Mouse (Mus musculus): ENCODE results near the gene Acadm. TPM values are rescaled to one million over a fixed set of nuclear protein-coding genes. Genes with fewer than 3 reads are reported as not detected.

The Acadm gene
- total RNA-seq (2021): 100 to 1,000 TPM; 288 to 531 TPM
- long read RNA-seq, experiment 1, transcript Acadm-201 (12 exons, 2,047 nt): major isoform, 667 of 762 reads
- long read RNA-seq, experiment 1, partial matches to known transcripts: 78 of 762 reads
- long read RNA-seq, experiment 1, other reads (novel, unspliced or antisense): 15 of 762 reads
- long read RNA-seq, experiment 2, transcript Acadm-201 (12 exons, 2,047 nt): major isoform, 696 of 851 reads
- long read RNA-seq, experiment 2, partial matches to known transcripts: 136 of 851 reads
- long read RNA-seq, experiment 2, other reads (novel, unspliced or antisense): 18 of 851 reads

DNA sequence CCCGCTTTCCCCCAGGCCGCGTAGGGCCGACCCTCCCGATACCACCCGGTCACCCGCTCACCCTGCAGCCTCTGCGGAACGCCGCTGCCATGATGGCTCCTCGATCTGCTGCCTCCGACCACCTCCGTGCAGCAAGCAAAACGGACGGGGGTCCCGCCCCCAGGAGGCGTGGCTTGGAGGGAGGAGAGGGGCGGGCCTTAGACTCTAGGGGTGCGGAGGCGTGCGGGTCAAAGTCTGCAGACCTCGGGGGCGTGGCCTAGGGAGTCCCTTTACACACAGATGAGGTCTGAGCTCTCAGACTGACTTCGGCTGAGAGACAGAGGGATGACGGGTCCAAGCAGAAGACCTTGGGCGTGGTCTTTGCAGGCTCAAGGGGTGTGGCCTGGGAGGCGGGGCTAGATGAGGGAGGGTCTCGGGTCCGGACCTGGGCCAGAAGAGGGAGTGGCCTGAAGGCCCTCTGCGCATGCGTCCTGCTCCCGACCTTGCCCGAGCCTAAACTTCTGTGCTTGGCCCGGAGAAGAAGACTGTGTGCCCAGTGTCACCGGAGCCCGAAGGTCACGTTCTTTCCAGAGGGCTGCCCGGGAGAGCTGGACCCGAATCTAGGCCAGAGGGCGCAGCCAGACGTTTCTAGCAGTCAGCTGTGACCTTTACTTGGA, at the start of gene Acadm:
Gene Acadm (minus strand): TSS at position 298 of the 656 bp plus-strand sequence.
- no peak for TF ChIP-seq CTCF (IDR thresholded peaks at IDR 0.05)
- intact Hi-C loops (cut with DNase I): loop anchor here (1.0 kb wide), 1 partner anchor 32 kb away; no protein-coding TSS in a partner anchor
- peak within 1 kb of the TSS; percentile 98 for H3K4me3 ChIP-seq
- peak within 1 kb of the TSS; percentile 96 for H3K27ac ChIP-seq
- DNase-seq: peak; percentile 99

DNA sequence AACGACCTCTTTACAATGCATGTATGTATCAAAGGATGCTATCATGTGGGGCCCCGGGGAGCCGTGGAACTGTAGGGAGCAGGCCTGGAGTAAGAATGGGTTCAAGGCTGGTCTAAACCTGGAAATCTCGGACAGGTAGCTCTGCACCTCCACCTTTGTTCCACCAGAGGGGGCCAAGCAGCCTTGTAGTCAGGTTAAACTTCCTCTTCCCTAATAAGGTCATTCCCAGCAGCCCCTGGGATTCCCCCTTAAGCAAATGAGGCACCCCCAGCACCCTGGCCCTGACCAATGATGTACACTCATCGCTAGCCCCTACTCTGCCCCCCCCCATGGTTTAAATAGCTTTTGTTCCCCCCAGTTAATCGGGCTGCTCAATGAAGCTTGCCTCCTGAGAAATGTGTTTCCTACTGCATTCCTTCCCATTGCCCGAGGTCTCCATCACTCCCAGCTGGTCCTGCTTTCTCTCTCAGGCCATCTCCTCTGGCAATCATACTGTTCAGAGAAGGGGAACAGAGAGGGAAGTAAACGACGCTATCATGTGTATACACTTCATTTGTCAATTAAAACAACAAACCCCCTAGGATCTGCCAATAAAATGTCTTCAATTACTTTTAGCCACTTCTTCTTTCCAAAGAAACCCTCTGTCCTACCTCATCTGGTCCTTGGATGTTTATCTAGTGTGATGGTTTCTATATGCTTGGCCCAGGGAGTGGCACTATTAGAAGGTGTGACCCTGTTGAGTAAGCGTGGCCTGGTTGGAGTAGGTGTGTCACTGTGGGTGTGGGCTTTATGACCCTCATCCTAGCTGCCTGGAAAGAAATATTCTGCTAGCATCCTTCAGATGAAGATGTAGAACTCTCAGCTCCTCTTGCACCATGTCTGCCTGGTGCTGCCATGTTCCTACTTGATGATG, 40.3 kb upstream of the Acadm start:
- intact Hi-C loops (cut with DNase I): loop anchor here (5.0 kb wide), 1 partner anchor 243 kb away; no protein-coding TSS in a partner anchor
- TF ChIP-seq CTCF (IDR thresholded peaks at IDR 0.05): peak; percentile 57
- Histone ChIP-seq H3K27ac (no peak overlapping the region), H3K4me3 (no peak overlapping the region)
- DNase-seq: no peak

DNA sequence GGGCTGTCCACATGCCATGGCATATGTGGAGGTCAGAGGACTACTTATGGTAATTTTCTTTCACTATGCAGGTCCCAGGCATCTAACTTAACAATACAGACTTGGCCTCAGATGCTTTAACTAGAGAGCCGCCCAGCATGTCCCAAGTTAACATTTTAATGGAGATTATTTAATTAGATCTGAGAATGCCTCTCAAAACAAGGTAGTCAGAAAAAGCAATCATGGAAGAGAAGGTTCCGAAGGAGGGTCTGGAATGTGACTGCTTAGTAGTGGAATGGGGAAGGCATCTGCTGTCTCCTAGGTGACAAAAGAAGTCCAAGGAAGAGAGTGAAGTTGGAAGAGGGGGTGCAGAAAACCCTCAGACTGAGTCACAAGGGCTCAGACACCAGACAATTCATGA, 36.2 kb upstream of the Acadm start:
- TF ChIP-seq CTCF (IDR thresholded peaks at IDR 0.05): no peak
- Histone ChIP-seq H3K27ac (no peak overlapping the region), H3K4me3 (no peak overlapping the region)
- intact Hi-C loops (cut with DNase I): loop anchor here (5.0 kb wide), 1 partner anchor 247 kb away; no protein-coding TSS in a partner anchor
- DNase-seq: no peak

DNA sequence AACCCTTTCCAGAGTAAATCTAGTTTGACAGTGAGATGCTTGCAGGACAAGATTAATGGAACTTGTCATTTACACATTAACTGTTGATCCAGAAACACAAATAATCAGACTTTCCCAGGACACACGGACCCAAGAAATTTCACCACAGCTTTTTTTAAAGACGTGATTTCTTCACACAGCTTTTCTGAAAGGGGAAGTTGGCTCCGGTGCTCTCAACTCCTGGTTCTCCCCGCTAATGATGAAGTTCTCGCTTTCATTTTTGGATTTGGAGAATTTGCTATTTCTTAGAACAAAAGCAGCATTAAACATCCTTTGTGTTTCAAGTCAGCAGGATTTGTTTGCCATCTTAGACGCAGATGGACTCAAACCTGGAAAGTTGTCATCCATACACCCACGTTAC, 31.4 kb upstream of the Acadm start:
- no peak for TF ChIP-seq CTCF (IDR thresholded peaks at IDR 0.05)
- Histone ChIP-seq H3K4me3 (no peak overlapping the region), H3K27ac (no peak overlapping the region)
- DNase-seq: no peak
- intact Hi-C loops (cut with DNase I): no loop called here

DNA sequence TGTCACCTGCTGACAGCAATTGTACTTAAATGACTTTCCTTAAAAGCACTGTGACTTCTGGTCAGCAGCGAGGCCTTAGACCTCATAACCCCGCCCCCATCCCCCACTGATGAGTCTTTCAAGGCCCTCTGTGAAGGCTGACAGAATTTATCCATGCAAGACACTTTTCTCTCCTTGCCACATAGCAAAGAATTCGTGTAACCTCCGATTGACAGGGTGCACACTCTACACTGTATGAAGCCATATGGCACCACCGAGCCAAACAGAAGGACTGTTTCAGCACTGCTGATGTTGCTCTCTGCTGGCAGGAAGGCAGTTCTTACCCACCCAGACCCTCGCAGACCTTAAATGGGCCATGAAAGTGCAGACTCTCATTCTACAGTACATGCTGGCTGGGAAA, 30.6 kb upstream of the Acadm start:
- no peak overlapping the region for H3K27ac ChIP-seq
- no peak for DNase-seq
- H3K4me3 ChIP-seq: no peak overlapping the region
- TF ChIP-seq CTCF (IDR thresholded peaks at IDR 0.05): no peak
- intact Hi-C loops (cut with DNase I): no loop called here

DNA sequence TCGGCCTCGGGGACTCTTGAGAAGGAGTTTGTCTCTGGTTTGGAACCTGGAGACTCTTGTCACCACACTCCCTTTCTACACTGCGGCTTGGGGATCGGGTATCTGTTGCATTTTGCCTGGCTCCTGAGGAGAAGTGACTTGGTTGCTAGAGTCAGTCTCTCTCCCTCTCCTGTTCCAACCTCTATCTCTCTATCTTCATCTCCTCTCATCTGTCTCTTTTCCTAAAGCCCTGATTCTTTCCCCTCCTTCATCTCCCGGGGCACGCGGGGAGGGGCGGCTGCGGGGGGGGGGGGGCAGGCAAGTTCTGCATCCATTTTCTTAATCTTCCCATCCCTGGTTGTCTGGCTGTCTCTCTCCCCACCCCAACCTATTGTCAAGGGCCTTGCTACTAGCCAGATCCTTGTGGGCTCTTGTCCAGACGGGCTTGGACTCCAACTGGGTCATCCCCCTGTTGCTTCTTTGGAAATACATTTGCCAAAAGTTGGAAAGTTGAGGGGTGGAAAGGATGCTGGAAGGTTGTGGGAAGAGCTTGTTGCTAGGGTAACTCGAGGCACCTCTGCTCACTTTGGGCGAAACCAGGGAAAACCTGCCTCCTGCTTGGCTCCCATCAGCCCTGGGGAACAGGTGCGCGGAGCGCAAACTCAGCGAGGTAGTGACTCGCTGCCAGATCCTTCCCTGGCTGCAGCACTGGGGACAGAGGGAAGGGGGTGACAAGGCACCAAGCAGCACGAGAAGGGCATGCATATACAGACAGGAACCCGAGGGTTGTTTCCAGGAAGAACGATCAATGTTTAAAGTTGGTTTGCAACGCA, 29.7 kb upstream of the Acadm start:
- intact Hi-C loops (cut with DNase I): no loop called here
- peak overlapping the region; percentile 68 for H3K4me3 ChIP-seq
- TF ChIP-seq CTCF (IDR thresholded peaks at IDR 0.05): no peak
- no peak for DNase-seq
- no peak overlapping the region for H3K27ac ChIP-seq

DNA sequence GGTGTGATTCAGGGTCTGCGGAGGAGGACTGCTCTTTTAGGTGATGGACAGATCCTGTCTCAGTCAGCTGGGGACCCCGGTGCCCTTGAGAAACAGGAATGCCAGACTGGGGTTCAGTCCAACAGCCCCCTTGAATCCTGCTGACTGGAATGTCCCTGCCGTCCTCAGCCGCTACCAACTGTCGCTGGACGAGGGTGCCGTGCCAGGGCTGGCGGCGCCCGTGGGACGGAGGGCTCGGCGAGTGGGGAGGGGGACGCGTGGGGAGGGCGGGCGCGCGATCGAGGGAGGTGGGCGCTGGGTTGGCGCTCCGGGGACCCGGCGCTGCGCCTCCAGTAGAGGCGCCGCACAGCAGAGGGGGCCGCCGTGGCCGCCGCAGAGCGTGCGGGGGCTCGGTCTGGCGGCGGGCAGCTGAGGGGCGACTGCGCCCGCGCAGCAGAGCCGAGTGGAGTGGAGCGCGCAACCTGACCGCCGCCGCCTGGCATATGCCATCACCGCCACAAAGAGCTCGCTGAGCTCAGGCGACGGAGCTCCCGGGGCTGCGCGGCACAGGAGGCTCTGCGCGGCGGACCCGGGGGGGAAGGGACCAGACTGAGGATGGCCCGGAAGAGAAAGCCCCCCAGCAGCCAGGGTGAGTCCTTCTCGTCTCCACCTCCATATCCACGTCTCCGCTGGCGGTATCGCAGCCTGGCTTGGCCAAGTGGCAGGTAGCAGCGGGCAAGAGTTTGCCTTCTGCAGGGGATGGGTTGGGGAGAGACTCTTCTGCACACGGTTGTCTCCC, 28.9 kb upstream of the Acadm start, which contains the start of gene Slc44a5:
Gene Slc44a5 (plus strand): TSS at position 266 of the 778 bp plus-strand sequence.
- Histone ChIP-seq H3K27ac (no peak within 1 kb of the TSS), H3K4me3 (peak within 1 kb of the TSS; percentile 68)
- peak; percentile 40 for DNase-seq
- TF ChIP-seq CTCF (IDR thresholded peaks at IDR 0.05): no peak
- intact Hi-C loops (cut with DNase I): no loop called here

DNA sequence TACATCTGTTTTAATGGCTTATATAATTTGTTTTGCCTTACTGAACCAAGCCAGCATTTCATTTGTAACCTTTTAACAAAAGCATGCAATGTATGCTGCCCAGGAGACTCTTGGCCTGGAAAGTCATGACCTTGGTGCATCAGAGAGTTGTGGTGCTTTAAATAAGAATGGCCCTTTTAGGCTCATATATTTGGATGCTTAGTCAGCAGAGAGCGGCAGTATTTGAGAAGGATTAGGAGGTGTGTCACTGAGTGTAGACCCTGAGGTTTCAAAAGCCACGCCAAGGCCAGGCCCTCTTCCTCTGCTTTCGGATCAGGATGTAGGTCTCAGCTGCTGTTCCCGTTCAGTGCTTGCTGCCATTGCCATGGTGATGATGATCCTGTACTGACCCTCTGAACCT, 25.0 kb upstream of the Acadm start:
- no peak for TF ChIP-seq CTCF (IDR thresholded peaks at IDR 0.05)
- intact Hi-C loops (cut with DNase I): no loop called here
- Histone ChIP-seq H3K4me3 (no peak overlapping the region), H3K27ac (no peak overlapping the region)
- no peak for DNase-seq

DNA sequence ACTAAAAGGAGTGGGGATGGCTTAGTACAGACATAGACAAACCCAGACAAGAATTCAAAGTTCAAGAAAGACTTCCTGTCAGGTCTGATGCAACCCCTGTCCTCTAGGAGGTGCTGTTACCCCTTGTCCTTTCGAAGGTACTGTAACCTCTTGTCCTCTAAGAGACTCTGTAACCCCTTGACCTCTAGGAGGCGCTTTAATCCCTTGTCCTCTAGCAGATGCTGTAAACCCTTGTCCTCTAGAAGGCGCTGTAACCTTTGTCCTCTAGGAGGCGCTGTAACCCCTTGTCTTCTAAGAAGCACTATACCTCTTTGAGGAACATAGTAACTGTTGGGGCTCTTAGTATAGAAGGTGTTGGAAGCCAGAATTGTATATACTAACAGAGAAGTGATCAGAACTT, 24.1 kb upstream of the Acadm start:
- intact Hi-C loops (cut with DNase I): no loop called here
- peak; percentile 49 for TF ChIP-seq CTCF (IDR thresholded peaks at IDR 0.05)
- DNase-seq: no peak
- Histone ChIP-seq H3K4me3 (no peak overlapping the region), H3K27ac (no peak overlapping the region)

DNA sequence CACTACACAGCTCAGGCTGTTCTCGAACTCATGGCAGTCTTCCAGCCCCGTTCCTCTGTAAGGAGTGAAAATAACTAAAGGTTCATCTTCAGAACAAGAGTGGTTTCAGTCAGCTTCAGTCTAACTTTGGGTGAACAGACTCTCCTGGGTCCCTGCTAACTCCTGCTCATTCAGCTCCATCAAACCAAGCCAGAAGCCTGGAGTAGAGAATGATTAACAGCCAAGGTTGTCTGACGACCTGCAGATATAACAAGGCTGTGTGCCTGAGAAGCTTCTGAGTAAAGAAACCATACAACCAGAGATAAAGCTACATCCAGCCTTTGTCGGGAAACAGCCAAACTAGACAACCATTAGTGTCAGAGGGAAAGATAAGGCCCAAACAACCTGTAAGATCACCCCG, 23.0 kb upstream of the Acadm start:
- Histone ChIP-seq H3K4me3 (no peak overlapping the region), H3K27ac (no peak overlapping the region)
- intact Hi-C loops (cut with DNase I): no loop called here
- DNase-seq: no peak
- TF ChIP-seq CTCF (IDR thresholded peaks at IDR 0.05): no peak

Measured in gastrocnemius, adult 2 months (tissue).